Mouse (Mus musculus) cerebellum, adult 9-11 months (tissue): ENCODE results near the gene Luzp2.
"Not testable (repeated sequence)": the region's sequence is repeated elsewhere in the genome, so short reads cannot be mapped to it uniquely, and the experiment has no call there.

Experiments
- DNase-seq: peaks from one replicate; pipeline ENCODE4 v3.0.0; 2022

Gene Luzp2

DNA sequence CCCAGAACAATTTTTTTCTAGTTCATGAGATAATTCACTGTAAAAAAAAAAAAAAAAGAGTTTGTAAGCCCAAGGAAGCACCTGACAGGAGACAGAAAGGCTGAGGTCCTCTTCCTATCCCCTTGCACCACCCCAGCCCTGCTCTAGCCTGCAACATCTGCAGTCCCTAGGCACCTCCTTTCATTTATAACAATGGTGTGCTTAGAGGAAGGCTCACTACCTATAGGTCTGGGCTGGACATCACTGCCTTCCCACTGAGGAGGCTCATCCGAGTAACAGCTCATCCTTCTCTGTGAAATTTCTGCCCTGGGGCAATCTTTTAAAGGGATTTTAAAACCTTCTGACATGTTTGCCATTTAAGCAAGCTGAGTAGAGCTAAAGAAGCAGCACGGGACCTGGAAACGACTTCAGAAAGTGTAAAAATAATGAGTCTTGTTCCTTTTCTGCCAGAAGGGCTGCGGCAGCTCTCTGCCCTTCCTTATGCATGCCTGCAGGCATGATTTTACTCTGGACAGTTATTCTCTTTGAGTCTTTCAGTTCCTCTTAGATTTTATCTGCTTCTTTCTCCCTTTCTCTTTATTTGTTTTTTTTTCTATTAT is 174.0 kb downstream of the Luzp2 start:
- DNase-seq = no peak

GRCm38 (mm10) chr7:55133850-55134249 is 298.6 kb downstream of the Luzp2 start:
- not testable (repeated sequence) for DNase-seq

DNA sequence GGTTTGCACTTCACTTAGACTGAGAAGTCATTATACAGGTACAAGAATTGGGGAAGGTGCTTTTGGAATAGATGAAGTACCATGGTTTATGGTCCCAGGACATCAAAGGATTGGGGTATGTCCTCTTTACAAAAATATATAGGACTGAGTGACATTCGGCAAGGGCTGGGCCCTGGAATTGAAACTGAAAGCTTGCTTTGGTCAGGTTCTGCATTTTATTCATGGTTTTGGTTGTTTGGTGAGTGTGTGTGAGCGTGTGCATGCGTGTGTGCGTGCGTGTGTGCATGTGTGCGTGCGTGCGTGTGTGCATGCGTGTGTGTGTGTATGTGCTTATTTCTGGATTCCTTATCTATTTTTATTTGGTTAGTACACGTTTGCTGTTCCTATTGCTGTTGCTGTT is 353.6 kb downstream of the Luzp2 start:
- no peak for DNase-seq

DNA sequence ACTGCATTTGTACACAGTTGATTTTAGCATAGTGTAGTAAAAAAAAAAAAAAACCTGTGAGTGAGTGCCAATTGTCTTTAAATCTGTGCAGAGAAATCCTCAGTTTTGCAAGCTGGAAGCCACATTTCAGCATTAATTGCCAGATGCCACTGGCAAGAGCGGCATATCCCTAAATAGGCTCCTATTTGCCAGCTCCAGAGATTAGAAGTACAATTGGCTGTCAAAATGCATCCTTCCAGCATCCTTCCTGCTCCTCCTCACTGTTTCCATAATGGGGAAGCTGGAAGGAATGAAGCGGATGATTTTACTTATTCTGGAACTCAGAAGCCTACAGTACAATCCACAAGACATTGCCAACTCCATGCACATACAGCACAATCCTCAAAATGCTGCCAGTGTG is 354.2 kb downstream of the Luzp2 start:
- no peak for DNase-seq

DNA sequence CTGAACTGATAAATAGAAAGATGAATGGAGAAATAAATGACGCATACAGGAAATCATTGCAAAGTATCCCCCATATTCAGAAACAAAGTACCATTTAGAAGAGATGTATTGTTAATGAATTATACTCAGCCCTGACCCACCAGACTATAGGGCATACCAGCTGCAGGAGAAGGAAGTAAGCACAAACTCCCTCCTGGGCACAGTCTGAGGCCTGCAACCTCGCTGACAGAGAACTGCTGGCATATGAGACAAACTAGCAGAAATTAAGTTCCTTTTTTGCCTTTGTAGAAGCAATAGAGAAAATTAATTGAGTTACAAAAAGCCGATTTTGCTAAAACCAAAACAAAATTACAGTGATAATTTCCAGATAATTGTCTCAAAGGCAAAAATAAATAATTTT is 355.4 kb downstream of the Luzp2 start:
- no peak for DNase-seq

DNA sequence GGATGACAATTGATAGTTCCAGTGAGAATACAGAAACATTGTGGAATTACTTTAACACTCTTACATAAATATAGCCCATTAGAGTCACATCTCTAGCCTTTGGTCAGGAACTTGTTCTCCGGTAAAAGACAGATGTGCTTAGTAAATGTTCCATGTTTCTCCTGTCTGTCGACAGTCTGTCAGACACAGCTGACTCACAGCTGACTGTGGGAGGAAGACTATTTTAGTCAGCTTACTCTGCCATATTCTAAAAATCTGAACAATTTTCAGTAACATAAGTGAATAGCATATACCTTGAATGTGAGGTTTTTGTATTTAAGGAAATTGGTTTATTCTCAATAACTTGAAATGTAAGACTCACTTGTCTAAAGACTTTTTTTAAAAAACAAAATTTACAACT is 363.5 kb downstream of the Luzp2 start:
- no peak for DNase-seq

GRCm38 (mm10) chr7:55222997-55223396 is 387.7 kb downstream of the Luzp2 start:
- DNase-seq = no peak

DNA sequence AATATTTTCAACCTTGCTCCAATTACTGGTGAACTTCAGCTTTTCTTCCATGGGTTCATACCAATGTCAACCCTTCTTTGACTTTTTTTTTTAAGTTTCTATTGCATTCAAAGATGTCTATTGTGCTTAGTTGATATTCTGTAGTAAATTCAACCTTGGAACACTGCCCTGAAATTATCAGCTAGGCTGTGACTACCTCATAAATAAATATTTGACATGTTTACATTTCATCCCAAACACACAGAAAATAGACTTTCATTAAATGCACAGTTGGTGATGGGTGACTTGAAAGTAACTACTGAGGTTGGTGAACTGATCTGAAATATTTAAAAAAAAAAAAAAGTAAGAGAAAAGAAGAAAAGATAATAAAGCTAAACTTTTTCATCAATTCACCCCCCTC is 394.1 kb downstream of the Luzp2 start:
- DNase-seq = no peak
